Mouse (Mus musculus): Measurements from ENCODE around the gene Cct7. TPM values are rescaled to one million over a fixed set of nuclear protein-coding genes. Genes with fewer than 3 reads are reported as not detected.

The Cct7 gene
- polyA plus RNA-seq, 1 experiment from 2014 or later: 159 TPM

GRCm38 (mm10) chr6:85479979-85480378 lies 28.7 kb downstream of the Cct7 start:
- no peak overlapping the region for H3K9ac ChIP-seq (ENCODE audit: low read depth, low read length)
- H3K4me2 ChIP-seq (replicated peaks; ENCODE audit: low read depth): no peak overlapping the region
- no peaks in the 10 kb centered on the region for H3K9me3 ChIP-seq (ENCODE audit: control insufficient read depth)
- no peaks in the 10 kb centered on the region for H3K4me1 ChIP-seq (replicated peaks; ENCODE audit: control insufficient read depth, insufficient read depth, low read length)
- no peak overlapping the region for H3K4me3 ChIP-seq (ENCODE audit: low read depth, low read length)
- 76% methylated on average over 5 of the region's 5 CpGs for WGBS
- H3K27ac ChIP-seq (ENCODE audit: low read depth, low read length): no peak overlapping the region
- H3K27me3 ChIP-seq (replicated peaks; ENCODE audit: control insufficient read depth, insufficient read depth, low read length): peaks cover 22% of the 10 kb centered on the region
- ATAC-seq: no peak
- TF ChIP-seq CTCF (IDR thresholded peaks at IDR 0.05; ENCODE audit: low read depth): no peak
- H3K36me3 ChIP-seq (ENCODE audit: control insufficient read depth, insufficient read depth): no peaks in the 10 kb centered on the region

- peaks cover 28% of the 10 kb centered on the region for H3K27me3 ChIP-seq (replicated peaks; ENCODE audit: control insufficient read depth, insufficient read depth, low read length)
- no peak for TF ChIP-seq CTCF (IDR thresholded peaks at IDR 0.05; ENCODE audit: low read depth)
- H3K9me3 ChIP-seq (ENCODE audit: control insufficient read depth): no peaks in the 10 kb centered on the region
- H3K4me1 ChIP-seq (replicated peaks; ENCODE audit: control insufficient read depth, insufficient read depth, low read length): no peaks in the 10 kb centered on the region
- H3K27ac ChIP-seq (ENCODE audit: low read depth, low read length): no peak overlapping the region
- no peak overlapping the region for H3K4me3 ChIP-seq (ENCODE audit: low read depth, low read length)
- H3K9ac ChIP-seq (ENCODE audit: low read depth, low read length): no peak overlapping the region
- no peak for ATAC-seq
- no peak overlapping the region for H3K4me2 ChIP-seq (replicated peaks; ENCODE audit: low read depth)
- H3K36me3 ChIP-seq (ENCODE audit: control insufficient read depth, insufficient read depth): no peaks in the 10 kb centered on the region
- WGBS: 68% methylated on average over 13 of the region's 16 CpGs
Observed at GRCm38 (mm10) chr6:85480685-85481084, 29.4 kb downstream of the Cct7 start.

DNA sequence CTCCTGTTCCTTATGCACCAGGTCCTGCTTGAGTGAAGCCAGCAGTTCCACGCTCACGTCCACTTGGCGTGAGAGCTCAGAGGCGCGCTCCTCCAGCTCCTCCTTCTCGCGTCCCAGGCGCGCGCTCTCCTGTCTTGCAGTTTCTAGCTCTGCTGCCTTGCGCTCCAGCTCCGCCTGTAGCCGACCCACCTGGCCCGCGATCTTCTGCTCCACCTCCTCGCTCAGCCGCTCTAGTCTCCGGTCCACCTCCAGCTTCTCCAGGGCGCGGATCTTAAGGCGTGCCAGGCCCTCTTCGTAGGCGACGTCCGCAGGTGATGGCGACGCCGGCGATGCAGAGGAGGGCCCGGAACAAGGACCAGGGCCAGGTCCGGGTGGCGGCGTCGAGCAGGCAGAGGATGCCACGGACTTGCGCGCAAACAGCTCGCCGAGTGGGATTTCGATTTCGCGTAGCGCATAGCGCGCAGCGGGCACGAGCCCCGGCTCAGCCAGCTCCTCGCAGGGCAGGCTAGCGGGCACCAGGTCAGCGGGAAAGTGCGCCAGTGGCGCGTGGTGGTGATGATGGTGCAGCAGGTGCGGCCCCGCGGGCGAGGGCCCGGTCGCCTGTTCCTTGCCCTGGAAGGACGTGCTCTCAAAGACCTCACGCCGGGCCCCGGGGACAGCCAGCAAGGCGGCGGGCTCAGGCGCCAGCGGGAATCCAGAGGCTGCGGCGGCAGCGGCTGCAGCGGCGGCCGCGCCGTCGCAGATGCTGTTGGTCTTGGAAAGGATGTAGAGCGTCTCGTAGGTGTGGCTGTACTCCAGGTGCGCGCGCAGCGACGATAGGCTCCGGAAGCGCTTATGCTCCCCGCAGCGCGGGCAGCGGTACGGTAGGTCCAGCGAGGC lies 32.8 kb downstream of the Cct7 start:
- no peak overlapping the region for H3K9ac ChIP-seq (ENCODE audit: low read depth, low read length)
- H3K36me3 ChIP-seq (ENCODE audit: control insufficient read depth, insufficient read depth): no peaks in the 10 kb centered on the region
- peak overlapping the region; percentile 60 for H3K4me2 ChIP-seq (replicated peaks; ENCODE audit: low read depth)
- TF ChIP-seq CTCF (IDR thresholded peaks at IDR 0.05; ENCODE audit: low read depth): no peak
- whole genome bisulfite sequencing: 2% methylated on average over 92 of the region's 92 CpGs
- no peaks in the 10 kb centered on the region for H3K9me3 ChIP-seq (ENCODE audit: control insufficient read depth)
- peaks cover 32% of the 10 kb centered on the region for H3K27me3 ChIP-seq (replicated peaks; ENCODE audit: control insufficient read depth, insufficient read depth, low read length)
- ATAC-seq: no peak
- H3K4me3 ChIP-seq (ENCODE audit: low read depth, low read length): peak overlapping the region; percentile 31
- no peak overlapping the region for H3K27ac ChIP-seq (ENCODE audit: low read depth, low read length)
- no peaks in the 10 kb centered on the region for H3K4me1 ChIP-seq (replicated peaks; ENCODE audit: control insufficient read depth, insufficient read depth, low read length)

GRCm38 (mm10) chr6:85485738-85486137 lies 34.4 kb downstream of the Cct7 start:
- Histone ChIP-seq H3K4me1 (replicated peaks; ENCODE audit: control insufficient read depth, insufficient read depth, low read length) (no peaks in the 10 kb centered on the region), H3K36me3 (ENCODE audit: control insufficient read depth, insufficient read depth) (no peaks in the 10 kb centered on the region), H3K27ac (ENCODE audit: low read depth, low read length) (no peak overlapping the region), H3K27me3 (replicated peaks; ENCODE audit: control insufficient read depth, insufficient read depth, low read length) (peaks cover 32% of the 10 kb centered on the region), H3K4me2 (replicated peaks; ENCODE audit: low read depth) (no peak overlapping the region), H3K4me3 (ENCODE audit: low read depth, low read length) (no peak overlapping the region), H3K9ac (ENCODE audit: low read depth, low read length) (no peak overlapping the region), H3K9me3 (ENCODE audit: control insufficient read depth) (no peaks in the 10 kb centered on the region)
- WGBS: 81% methylated on average over 2 of the region's 2 CpGs
- no peak for ATAC-seq
- TF ChIP-seq CTCF (IDR thresholded peaks at IDR 0.05; ENCODE audit: low read depth): no peak

DNA sequence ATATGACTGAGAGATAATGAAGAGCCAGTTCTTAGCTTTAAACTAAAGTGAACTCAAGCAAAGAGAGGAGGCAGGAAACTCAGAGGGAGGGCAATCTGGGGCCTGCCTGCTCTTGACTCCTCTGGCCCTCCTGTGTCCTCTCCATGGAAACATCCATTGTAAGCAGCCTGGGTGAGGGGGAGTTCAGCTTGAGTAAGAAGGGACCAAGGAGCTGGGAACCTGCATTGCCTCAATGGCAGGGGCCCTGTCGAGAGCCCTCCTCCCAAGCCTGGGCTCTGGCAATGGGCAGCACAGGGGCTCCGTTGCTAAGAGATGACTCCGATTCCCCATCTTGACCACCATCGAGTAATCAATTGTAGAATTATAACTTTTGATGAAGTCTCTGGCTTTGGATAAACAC lies 37.2 kb downstream of the Cct7 start:
- Histone ChIP-seq H3K27ac (ENCODE audit: low read depth, low read length) (no peak overlapping the region), H3K27me3 (replicated peaks; ENCODE audit: control insufficient read depth, insufficient read depth, low read length) (peaks cover 28% of the 10 kb centered on the region), H3K9me3 (ENCODE audit: control insufficient read depth) (no peaks in the 10 kb centered on the region), H3K4me2 (replicated peaks; ENCODE audit: low read depth) (no peak overlapping the region), H3K36me3 (ENCODE audit: control insufficient read depth, insufficient read depth) (no peaks in the 10 kb centered on the region), H3K4me3 (ENCODE audit: low read depth, low read length) (no peak overlapping the region), H3K9ac (ENCODE audit: low read depth, low read length) (no peak overlapping the region), H3K4me1 (replicated peaks; ENCODE audit: control insufficient read depth, insufficient read depth, low read length) (no peaks in the 10 kb centered on the region)
- 81% methylated on average over 4 of the region's 4 CpGs for WGBS
- no peak for TF ChIP-seq CTCF (IDR thresholded peaks at IDR 0.05; ENCODE audit: low read depth)
- no peak for ATAC-seq

DNA sequence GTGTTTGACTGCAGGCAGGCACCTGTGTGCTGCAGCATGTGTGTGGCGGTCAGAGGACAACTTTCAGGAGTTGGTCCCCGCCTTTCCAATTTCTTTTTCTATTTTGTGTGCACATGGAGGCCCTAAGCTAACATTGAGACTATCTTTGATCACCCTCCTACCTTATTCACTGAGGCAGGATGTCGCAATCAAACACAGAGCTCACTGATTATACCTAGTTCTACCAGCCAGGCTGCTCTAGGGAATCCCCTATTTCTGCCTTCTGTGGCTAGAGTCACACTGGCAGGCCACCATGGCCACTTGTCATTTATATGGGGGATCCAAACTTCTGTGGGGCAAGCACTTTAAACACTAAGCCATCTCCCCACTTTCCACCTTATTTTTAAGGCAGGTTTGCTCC lies 38.4 kb downstream of the Cct7 start:
- WGBS: 36% methylated on average over 3 of the region's 3 CpGs
- no peak overlapping the region for H3K4me2 ChIP-seq (replicated peaks; ENCODE audit: low read depth)

More for the DNA sequence above, 38.4 kb downstream of the Cct7 start:
- ATAC-seq: no peak
- Histone ChIP-seq H3K9ac (ENCODE audit: low read depth, low read length) (no peak overlapping the region), H3K9me3 (ENCODE audit: control insufficient read depth) (no peaks in the 10 kb centered on the region), H3K4me3 (ENCODE audit: low read depth, low read length) (no peak overlapping the region), H3K27ac (ENCODE audit: low read depth, low read length) (no peak overlapping the region), H3K36me3 (ENCODE audit: control insufficient read depth, insufficient read depth) (no peaks in the 10 kb centered on the region), H3K27me3 (replicated peaks; ENCODE audit: control insufficient read depth, insufficient read depth, low read length) (peaks cover 16% of the 10 kb centered on the region), H3K4me1 (replicated peaks; ENCODE audit: control insufficient read depth, insufficient read depth, low read length) (no peaks in the 10 kb centered on the region)
- no peak for TF ChIP-seq CTCF (IDR thresholded peaks at IDR 0.05; ENCODE audit: low read depth)

Data from intestine, postnatal 0 days (tissue).